Mouse (Mus musculus): Measurements from ENCODE around the gene Prpf4.

Prpf4 gene

DNA sequence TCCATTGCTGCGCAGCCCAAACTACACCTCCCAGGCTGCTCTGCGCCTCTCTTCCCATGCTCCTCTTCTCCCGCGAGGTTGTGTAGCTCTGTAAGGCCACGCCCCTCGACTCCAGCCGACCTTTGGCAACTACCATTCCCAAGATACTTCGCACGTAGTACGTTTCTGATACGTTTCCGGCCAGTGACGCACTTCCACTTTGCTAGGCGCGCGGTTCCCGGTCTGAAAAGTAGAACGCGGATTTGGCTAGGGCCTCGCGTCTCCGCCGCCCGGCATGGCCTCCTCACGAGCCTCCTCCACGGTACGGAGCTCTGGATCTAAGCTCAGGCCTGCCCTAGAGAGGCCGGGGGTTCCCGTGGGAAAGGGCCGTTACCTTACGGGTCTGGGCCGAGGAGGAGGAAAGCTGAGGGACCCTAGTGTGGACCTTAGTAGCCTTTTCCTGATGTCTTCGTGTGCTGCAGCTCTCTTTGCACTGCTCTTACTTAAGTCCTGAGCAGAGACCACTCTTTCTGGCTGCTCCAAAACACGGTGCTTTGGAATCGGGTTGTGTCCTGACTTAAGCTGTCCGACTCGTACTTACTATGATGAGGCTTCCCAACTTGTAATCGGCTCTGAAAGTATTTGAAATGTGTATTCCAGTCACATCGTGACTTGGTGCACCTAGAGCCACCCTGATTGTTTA, at the start of gene Prpf4, which contains the start of gene Cdc26:
Prpf4 (plus strand) TSS at position 197 of the 682 bp plus-strand sequence.
Cdc26 (minus strand) TSS at position 42 of the 682 bp plus-strand sequence.
- peak; percentile 99 for DNase-seq

DNA sequence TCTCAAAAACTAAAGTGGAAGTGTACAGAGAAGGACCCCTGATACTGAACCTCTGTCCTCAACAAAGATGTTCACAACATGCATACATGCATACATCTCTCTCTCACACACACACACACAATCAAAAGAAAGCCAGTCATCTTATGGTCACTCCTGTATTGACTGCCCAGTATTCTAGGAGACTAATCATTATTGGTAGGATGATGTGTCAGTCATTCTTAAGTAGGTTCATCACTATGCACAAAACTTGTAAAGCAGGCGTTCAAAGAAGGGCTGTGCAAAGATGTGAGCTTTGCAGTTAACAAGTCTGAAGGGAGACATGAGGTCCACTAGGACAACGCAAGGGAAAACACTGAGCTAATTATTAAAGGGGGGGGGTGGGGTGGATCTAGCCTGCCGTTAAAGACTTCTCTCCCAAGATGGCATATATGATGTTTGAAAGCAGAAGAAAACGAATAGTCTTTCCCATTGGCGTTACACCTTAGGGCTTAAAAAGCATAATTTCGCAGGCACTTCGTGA, 49.3 kb upstream of the Prpf4 start:
- peak; percentile 41 for DNase-seq

DNA sequence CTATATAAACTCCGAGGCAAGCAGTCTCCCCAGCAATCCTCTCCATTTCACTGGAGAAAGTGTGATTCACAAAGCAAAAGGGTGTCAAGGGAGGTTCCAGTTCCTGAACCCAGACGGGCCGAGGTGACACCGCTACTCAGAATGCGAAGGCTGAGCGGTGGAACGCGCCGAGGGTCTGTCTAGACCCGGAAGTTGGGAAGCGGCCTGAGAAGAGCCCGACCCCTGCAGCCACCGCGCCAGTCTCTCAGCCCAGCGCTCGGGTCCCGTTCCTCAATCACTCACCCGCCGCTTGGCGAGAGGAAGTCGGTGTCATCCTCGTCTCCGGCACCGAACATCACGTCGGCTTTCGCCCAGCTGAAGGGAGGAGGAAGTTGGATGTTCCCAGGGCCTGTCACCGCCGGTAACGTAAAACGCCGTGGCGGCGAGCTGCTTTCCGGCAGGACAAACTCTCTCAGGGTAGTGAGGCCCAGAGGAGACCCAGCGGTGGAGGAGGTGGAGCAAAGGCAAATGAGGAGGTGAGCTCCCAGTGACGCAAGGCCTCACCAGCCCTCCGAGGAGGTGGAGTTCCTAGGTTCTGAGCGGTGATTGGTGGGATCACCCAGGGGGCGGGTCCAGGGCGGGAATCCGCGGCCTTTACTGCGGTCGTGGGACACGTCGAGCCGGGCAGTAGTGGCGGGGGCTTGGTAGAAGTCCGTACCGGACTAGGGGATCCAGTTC, 48.4 kb upstream of the Prpf4 start, which contains the start of the genes Fkbp15 and Slc31a1:
Fkbp15 (minus strand) TSS at position 461 of the 717 bp plus-strand sequence.
Slc31a1 (plus strand) TSS at position 640 of the 717 bp plus-strand sequence.
- DNase-seq = peak; percentile 98

DNA sequence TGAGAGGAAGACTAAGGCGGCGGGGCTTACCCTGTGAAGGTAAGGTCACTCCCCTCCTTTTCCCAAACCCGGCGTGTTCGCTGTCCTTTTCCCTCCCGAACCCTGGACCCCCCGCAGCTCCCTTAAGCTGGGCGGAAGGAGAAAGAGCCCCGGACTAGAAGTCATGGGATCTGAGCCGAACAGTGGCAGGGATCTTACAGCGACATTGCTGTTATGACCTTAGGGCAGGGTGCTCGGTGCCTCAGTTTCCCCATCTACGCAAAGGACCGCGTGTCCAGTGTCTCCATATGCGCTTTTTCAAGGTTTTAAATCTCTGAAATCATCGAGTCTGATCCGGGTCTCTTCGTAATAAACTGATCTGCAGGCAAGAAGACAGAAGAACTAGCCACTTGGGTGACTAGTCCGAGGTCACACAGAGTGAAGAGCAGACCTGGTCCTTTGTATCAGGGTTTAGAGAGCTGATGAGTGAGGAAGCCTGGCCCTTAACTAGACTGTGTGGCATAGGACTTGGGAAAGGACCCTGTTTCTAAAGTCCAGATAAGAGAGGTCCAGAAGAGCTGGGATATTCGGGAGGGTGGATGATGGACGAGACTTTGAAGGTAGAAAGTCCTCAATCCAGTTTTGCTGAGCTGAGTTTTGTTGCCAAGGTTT, 47.7 kb upstream of the Prpf4 start:
- DNase-seq = no peak

DNA sequence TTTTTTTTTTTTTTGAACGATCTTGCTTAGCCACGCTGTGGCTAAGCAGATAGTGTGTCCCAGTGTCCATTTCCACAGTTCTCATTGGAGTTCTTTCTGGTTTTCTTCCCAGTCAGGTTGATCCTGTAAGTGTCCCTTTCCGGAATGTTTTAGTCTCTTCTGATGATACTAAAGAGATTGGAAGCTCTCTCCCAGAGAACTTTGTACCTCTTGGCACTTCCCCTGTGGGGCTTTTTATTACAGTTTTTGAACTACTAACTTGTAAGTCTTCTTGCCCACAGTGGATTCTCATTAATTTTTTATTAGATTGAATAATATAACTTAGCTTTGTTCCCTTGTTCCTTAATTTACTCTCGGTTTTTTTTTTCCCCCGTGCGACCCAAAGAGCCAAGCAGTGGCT, 47.0 kb upstream of the Prpf4 start:
- DNase-seq = peak; percentile 68

DNA sequence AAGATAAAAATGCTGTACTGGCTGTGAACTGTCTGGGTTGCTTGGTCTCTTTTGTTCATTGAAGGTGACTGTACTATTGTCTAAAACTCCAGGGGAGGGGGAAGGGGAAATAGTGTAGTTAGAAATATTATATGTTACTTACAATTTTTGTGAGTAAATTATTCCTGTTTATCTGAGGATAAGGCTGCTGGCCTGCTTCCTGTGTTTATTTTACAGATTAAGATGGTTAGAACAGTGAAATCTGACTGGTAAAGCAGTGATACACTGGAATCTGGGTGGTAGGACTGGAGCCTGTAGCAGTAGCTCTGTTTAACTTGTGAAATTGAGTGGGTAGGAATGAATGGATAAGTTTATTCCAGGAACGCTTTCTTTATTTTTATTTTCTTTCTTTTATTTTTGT, 46.6 kb upstream of the Prpf4 start:
- DNase-seq = no peak

DNA sequence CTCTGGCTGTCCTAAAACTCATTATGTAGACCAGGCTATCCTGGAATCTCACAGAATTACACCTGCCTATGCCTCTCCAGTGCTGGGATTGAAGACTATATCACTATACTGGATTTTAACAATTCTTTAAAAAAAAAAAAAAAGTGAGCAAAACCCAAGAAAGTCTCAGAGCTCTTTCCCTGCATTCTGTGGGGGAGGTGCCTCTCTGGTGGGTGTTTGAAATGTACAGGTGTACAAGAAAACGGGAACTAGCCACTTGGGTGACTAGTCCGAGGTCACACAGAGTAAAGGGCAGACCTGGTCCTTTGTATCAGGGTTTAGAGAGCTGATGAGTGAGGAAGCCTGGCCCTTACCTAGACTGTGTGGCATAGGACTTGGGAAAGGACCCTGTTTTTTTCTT, 46.2 kb upstream of the Prpf4 start:
- DNase-seq = no peak

DNA sequence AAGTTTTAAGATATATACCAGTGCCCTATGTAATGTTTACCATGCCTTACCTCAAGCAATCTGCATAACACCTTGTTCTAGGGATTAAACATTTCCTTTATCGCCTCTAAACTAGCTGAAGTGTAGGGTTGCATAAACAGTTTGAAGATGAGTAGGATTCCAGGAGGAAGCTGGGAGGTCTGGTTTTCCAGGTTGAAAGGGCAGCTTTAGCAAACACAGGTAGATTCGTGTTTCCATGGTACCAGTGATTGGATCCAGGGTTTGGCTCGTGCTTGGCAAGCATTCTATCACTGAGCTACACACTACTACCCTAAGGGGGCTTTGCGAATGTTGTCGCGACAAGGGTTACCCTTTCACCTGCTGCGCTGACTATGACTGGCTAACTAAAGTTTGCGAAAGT, 44.3 kb upstream of the Prpf4 start:
- no peak for DNase-seq

DNA sequence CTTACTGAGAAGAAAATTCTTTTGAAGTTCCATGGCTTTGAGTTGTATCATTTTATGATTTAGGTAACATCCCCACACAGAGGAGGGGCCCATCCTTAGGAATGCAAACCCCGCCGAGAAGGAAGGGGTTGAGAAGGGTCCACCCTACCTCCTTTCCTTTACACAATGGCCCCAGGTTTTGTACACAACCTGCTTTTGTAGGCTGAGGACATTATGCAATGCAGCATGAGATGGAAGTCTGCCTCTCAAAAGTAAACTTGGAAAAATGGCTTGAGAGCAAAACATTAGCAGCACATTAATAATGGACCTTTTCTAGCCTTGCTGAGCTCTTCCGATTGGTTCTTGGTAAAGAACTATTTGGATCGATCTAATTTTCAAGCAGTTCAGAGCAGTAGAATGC, 42.3 kb upstream of the Prpf4 start:
- no peak for DNase-seq

DNA sequence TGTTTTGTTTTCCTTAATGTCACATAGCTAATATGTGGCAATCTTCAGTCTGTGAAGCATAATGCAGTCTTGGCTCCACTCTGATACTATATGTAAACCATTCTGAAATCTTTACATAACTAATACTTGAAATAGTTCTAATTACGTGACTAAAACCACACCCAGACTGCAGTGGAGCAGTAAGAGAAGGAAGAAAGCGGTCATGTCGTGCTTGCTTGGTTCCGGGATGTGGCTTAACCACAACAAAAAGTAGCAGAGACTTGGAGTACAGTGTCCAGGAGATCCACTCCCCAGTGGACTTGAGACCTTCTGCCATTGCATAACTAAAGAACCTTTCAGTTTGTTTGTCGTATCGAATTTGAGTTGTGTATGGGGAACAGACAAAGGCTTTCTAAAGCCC, 41.0 kb upstream of the Prpf4 start:
- peak; percentile 68 for DNase-seq

DNA sequence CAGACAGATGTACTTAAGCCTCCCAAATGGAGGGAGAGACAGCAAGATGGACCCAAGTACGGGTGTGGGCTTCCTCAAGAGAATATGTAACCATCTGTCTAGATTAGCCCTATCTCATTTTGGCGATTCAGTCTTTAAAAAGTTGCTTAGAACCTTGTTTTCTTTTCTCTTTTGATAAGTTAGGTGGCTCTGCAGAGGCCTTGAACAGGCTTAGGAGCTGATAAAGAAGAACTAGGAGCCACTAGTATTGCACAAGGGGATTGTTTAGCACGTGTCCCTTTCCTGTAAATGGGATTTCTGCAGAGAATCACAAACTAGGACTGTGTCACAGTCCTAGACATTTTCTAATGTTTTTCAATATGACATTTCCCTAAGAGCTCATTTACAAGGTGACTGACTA, 39.5 kb upstream of the Prpf4 start:
- DNase-seq = no peak

DNA sequence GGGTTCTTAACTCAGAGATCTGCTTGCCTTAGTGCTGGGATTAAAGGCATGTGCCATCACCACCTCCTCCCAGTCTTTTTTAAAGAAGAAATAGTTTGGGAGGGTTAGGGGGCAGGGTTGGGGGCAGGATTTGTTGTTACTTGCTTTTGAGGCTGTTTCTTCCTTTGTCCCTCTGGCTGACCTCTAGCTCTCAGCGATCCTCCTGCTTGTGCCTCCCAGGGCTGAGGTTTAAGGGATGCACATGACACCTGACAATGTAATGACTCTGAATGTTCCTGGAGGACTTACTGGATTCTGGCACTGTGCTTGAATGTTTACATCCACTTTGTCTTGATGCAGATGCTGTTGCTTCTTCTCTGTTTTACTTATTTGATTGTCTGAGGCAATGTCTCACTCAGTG, 36.2 kb upstream of the Prpf4 start:
- DNase-seq = no peak

DNA sequence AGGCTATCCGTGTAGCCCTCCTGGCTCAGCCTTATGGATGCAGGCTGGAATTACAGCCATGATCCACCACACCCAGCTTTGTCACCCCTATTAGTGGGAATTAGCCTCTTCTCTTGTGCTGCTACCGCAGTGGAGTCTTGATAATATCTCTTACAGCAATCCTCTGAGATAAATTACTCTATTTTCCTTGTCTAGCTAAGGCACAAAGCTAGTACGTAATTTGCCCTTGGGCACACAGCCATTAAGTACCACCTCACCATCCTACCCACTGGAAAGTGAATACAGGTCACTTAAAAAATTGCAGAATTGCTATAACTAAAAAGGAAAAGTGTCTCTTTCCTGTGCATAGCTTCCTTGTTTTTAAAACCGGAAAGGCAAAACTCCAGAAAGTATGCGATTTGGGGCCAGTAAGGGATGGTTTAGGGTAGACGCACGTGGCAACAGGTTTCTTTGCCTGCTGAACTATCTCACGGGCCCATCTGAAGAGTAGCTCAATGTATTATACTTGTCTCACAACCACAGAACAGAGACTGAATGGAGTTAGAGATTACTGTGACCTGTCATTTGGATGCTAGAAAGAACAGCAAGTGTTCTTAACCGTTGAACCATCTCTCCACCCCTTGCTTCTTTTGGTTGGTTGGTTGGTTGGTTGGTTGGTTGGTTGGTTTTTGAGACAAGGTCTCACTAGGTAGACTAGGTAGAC, 35.6 kb upstream of the Prpf4 start:
- no peak for DNase-seq

DNA sequence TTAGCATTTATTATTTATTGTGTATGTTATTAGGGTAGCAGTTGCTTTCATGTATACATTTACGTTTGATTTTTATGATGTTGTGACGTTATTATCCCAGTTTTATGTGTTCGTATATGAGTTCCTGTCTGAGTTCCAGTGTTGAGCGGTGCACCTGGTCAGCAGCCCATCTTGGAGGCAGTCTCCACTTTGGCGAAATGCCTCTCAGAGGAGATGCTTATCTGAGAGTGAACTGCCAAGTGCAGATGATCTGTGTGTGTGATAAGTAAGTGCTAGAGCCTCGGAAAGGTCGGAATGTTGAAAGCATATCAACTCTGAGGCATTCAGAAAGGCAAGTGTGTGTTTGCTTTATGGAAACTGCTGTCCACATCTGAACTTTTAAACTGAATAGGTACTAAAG, 34.9 kb upstream of the Prpf4 start:
- peak; percentile 35 for DNase-seq

DNA sequence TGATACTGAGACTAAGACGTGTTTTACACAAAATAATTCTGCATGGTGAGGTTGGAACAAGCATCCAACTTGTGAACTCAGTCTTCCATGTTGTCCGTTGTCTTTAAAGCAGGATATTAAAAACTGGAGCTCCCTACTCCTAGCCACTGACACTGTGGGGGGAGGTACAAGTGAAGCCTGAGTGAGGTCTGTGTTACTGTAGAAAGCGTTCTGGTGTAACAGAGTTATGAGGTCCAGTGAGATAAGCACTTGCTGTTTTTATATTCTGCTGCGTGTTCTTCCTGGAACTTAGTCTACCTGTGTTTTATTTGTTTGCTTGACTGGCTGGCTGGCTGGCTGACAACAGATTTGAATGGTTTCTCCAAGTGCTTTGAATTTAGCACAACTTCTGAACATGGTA, 34.3 kb upstream of the Prpf4 start:
- DNase-seq = peak; percentile 32

DNA sequence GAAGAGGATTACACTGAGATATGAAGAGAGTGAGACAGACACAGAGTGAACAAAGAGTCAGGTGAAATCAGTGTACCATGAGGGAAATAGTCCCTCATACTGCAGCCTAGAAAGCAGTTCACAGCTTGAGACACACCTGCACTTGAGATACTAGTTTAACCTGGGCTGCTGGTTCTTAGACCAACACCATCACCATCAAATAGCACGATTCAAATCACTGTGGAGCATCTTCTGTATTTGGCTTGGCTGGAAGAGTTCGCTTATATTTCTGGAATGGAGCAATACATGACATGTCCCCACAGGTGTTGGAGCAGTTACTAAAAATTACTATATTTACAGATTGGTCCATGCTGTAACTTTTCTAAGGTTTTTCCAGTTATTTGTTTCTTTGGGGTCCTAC, 32.5 kb upstream of the Prpf4 start:
- no peak for DNase-seq

DNA sequence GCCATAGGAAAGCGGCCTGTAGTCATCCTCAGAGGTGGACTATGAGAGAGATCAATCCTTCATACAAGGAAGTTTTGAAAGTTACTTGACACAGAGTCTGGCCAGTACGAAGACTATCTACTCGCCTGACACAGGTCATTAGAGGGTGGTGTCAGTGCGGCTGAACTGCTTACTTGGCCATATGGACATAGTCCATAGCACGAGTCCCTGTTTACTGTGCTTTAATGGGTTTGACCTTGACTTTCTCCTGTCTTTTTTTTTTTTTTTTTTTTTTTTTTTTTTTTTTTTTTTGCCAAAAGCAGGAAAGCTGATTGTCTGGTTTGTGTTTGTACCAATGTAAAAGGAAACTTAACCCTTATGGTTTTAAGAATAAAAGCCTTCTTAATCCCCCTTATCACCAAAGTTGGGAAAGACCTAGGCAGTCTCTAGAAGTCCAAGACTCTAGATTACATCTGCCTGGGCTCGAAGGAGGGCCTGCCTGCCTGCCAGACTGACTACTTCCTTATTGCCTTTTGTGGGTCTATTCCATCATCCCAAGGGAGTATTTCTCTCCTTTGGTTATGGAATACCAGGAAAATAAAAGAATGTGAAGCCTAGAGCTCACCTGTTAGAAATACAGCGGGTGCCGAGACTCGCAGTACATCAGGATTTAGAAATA, 28.7 kb upstream of the Prpf4 start:
- no peak for DNase-seq

DNA sequence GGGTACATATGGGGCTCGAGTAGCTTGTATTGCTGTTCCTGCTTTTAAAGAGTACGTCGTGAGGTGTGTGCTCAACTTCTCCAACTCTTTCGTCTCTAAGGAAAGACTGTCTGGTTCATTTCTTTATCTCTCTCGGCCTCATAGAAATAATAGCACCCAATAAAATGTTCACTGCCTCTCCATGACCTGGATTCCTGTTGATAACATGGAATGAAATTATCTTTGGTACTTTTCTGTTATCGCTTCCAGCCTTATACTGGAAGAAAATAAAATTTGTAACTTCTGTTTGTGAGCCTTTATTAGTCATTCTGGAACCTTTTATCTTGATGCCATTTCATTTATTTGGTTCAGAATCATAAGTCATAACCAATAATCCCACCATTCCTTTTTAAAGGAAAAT, 25.4 kb upstream of the Prpf4 start:
- no peak for DNase-seq

DNA sequence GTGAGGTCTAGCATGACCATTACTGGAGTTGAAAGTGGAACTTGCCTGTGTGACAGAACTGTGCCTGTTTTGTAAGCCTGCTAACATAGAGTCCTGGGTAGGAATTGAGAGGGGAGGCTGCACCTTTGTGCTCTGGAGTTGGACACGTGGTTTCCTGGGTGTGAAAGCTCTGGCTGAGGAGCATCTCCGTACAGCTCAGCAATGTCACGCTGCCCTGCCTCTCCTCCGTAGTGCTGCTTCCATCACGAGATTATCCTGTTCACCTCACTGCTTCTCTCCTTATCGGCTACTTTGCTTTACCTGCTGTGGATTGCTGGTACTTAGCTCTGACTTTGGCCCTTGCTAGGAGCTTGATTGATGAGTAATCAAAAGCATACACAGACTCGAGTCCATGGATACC, 24.8 kb upstream of the Prpf4 start:
- no peak for DNase-seq

DNA sequence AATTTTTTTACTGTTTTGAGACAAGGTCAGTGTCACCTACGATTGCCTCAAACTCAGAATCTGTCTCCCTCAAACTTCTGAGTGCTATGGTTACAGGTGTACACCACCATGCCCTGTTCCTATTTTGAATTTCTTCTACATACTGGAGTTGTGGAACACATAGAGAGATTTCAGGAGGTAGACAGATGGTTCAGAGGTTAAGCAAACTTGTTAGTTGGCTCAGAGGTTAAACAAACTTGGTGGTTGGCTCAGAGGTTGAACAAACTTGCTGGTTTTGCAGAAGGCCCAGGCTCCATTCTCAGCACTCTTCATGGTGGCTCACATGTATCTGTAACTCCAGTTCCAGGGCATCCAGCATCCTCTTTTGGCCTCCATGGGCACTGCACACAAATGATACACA, 24.4 kb upstream of the Prpf4 start:
- DNase-seq = no peak

DNA sequence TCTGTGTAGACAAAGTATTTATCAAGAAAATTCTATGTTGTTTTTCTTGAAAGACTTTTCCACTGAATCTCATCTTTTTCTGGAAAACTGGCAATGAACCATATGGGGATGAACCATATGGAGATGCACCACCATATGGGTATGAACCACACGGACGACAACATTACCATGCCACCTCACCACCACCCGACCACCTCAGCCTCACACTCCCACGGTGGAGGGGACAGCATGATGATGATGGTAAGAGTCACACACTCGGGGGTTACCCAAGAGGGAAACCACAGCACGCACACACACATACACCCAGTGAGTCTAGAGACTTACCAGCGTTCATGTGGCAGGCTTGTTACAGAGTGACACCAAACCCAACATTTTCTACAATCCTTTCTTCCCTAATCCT, 23.2 kb upstream of the Prpf4 start:
- no peak for DNase-seq

All from kidney, adult 9 months (tissue).